Mouse (Mus musculus) lung, postnatal 0 days (tissue): ENCODE measurements at regions not wholly inside any gene's neighbourhood (a gene's known extent, or its start where the extent isn't known, plus 50 kb on each side); places are given as distances from the start of the nearest gene placed in this dataset.

Source experiments
- CTCF ChIP-seq: IDR thresholded peaks from 2 replicates; pipeline ENCODE4 v1.5.1; 2016; ENCODE audit warnings: antibody characterized with exemption, mild to moderate bottlenecking
- EP300 ChIP-seq: IDR thresholded peaks from 2 replicates; pipeline ENCODE4 v1.6.1; 2016; ENCODE audit warnings: antibody characterized with exemption, mild to moderate bottlenecking, control low read depth

GRCm38 (mm10) chr16:76827674-76828441 lies 185.6 kb upstream of the Usp25 start:
- TF ChIP-seq CTCF: no peak
- TF ChIP-seq EP300: no peak
